Mouse (Mus musculus): Measurements from ENCODE around the gene Lig4. TPM values are rescaled to one million over a fixed set of nuclear protein-coding genes. Genes with fewer than 3 reads are reported as not detected.

Lig4 gene
- 10 to 100 TPM; 10.7 to 10.9 TPM for total RNA-seq (2021)

- DNase-seq (ENCODE audit: extremely low spot score in 1 of 2, low spot score in 1 of 2), result peak; percentile 98 to 99
Measured at GRCm38 (mm10) chr8:9977573-9978314, at the start of gene Lig4, which contains the start of gene Abhd13. Gene Lig4 (minus strand): TSS chr8:9977686. Gene Abhd13 (plus strand): TSS chr8:9977707.

- peak in 1 of 2 experiments; percentile 25 for DNase-seq (ENCODE audit: extremely low spot score in 1 of 2, low spot score in 1 of 2)
Measured at GRCm38 (mm10) chr8:10017231-10017630, 39.7 kb upstream of the Lig4 start.

- DNase-seq (ENCODE audit: extremely low spot score in 1 of 2, low spot score in 1 of 2), result no peak
Measured at GRCm38 (mm10) chr8:10016252-10016651, 38.8 kb upstream of the Lig4 start.

GRCm38 (mm10) chr8:10007660-10008028 is 30.2 kb upstream of the Lig4 start:
- DNase-seq (ENCODE audit: extremely low spot score in 1 of 2, low spot score in 1 of 2), result no peak

- peak; percentile 18 to 30 for DNase-seq (ENCODE audit: extremely low spot score in 1 of 2, low spot score in 1 of 2)
Measured at GRCm38 (mm10) chr8:10006986-10007659, 29.6 kb upstream of the Lig4 start.

- no peak for DNase-seq (ENCODE audit: extremely low spot score in 1 of 2, low spot score in 1 of 2)
Measured at GRCm38 (mm10) chr8:10006156-10006985, 28.9 kb upstream of the Lig4 start, which contains the start of gene Tnfsf13b. Gene Tnfsf13b (plus strand): TSS chr8:10006467.

GRCm38 (mm10) chr8:10004115-10004514 is 26.6 kb upstream of the Lig4 start:
- DNase-seq (ENCODE audit: extremely low spot score in 1 of 2, low spot score in 1 of 2), result no peak

- no peak for DNase-seq (ENCODE audit: extremely low spot score in 1 of 2, low spot score in 1 of 2)
Measured at GRCm38 (mm10) chr8:9980188-9980587, 2.7 kb upstream of the Lig4 start.

GRCm38 (mm10) chr8:9979746-9980145 is 2.3 kb upstream of the Lig4 start:
- DNase-seq (ENCODE audit: extremely low spot score in 1 of 2, low spot score in 1 of 2), result no peak

GRCm38 (mm10) chr8:9978475-9979230 is 1.2 kb upstream of the Lig4 start:
- no peak for DNase-seq (ENCODE audit: extremely low spot score in 1 of 2, low spot score in 1 of 2)

GRCm38 (mm10) chr8:9977016-9977415 is 470 bp downstream of the Lig4 start:
- DNase-seq (ENCODE audit: extremely low spot score in 1 of 2, low spot score in 1 of 2), result no peak

- DNase-seq (ENCODE audit: extremely low spot score in 1 of 2, low spot score in 1 of 2), result peak; percentile 91 to 94
Measured at GRCm38 (mm10) chr8:9975898-9976611, 1.4 kb downstream of the Lig4 start.

- DNase-seq (ENCODE audit: extremely low spot score in 1 of 2, low spot score in 1 of 2), result no peak
Measured at GRCm38 (mm10) chr8:9975276-9975675, 2.2 kb downstream of the Lig4 start.

GRCm38 (mm10) chr8:9971866-9972265 is 5.6 kb downstream of the Lig4 start:
- DNase-seq (ENCODE audit: extremely low spot score in 1 of 2, low spot score in 1 of 2), result no peak

- no peak for DNase-seq (ENCODE audit: extremely low spot score in 1 of 2, low spot score in 1 of 2)
Measured at GRCm38 (mm10) chr8:9959919-9960318, 17.6 kb downstream of the Lig4 start.

GRCm38 (mm10) chr8:9958338-9958737 is 19.1 kb downstream of the Lig4 start:
- DNase-seq (ENCODE audit: extremely low spot score in 1 of 2, low spot score in 1 of 2), result no peak

- no peak for DNase-seq (ENCODE audit: extremely low spot score in 1 of 2, low spot score in 1 of 2)
Measured at GRCm38 (mm10) chr8:9949134-9949890, 28.2 kb downstream of the Lig4 start.

- DNase-seq (ENCODE audit: extremely low spot score in 1 of 2, low spot score in 1 of 2), result no peak
Measured at GRCm38 (mm10) chr8:9935574-9935973, 41.9 kb downstream of the Lig4 start.
